Mouse (Mus musculus) liver, embryonic 14.5 days (tissue): Measurements from ENCODE around the gene Mmp10. TPM values are rescaled to one million over a fixed set of nuclear protein-coding genes. Genes with fewer than 3 reads are reported as not detected.

Experiments
- ATAC-seq: fragments of 200-750 bp; cut with Nextera tagmentation; 2 replicates; pipeline ENCODE4 v1.8.0; 2017; ENCODE audit warnings: moderate number of reproducible peaks, mild to moderate bottlenecking, moderate library complexity; ENCODE audit not compliant: insufficient read depth
- DNase-seq, 3 experiments: peaks; one replicate each; pipeline ENCODE4 v3.0.0-alpha.2; 2012 to 2013; ENCODE audit warnings: low read depth in 3 of 3, low spot score in 3 of 3
- H3K27ac ChIP-seq: fragments of 300-500 bp; sonication (generic); 2 replicates; pipeline ENCODE4 v1.5.1; 2014; ENCODE audit warnings: moderate library complexity, mild to moderate bottlenecking, control low read depth, inconsistent platforms
- H3K27me3 ChIP-seq: fragments of 300-500 bp; sonication (generic); 2 replicates; pipeline ENCODE4 v1.6.1; 2014; ENCODE audit warnings: mild to moderate bottlenecking, low read length, moderate library complexity; ENCODE audit not compliant: control insufficient read depth, insufficient read depth
- H3K36me3 ChIP-seq: fragments of 300-500 bp; sonication (generic); replicated peaks from 2 replicates; pipeline ENCODE4 v1.6.1; 2014; ENCODE audit warnings: low read depth; ENCODE audit not compliant: control insufficient read depth, insufficient read depth
- H3K4me1 ChIP-seq, 2 experiments: fragments of 200-500 bp in 1 of 2; fragments of 300-500 bp in 1 of 2; sonication (generic) in 1 of 2; replicated peaks; 2 replicates each; pipeline ENCODE4 v1.6.1; 2012 to 2014; ENCODE audit warnings: antibody characterized with exemption in 1 of 2, inconsistent platforms in 1 of 2, low read length in 1 of 2; ENCODE audit not compliant: control insufficient read depth in 2 of 2, insufficient read depth in 2 of 2
- H3K4me2 ChIP-seq: fragments of 300-500 bp; sonication (generic); 2 replicates; pipeline ENCODE4 v1.6.1; 2014; ENCODE audit warnings: low read depth, mild to moderate bottlenecking, control low read depth, moderate library complexity
- H3K4me3 ChIP-seq, 2 experiments: fragments of 200-500 bp in 1 of 2; fragments of 300-500 bp in 1 of 2; sonication (generic) in 1 of 2; 2 replicates each; pipeline ENCODE4 v1.5.1; 2012 to 2014; ENCODE audit warnings: low read depth in 2 of 2, low read length in 2 of 2, mild to moderate bottlenecking in 2 of 2, control low read depth in 1 of 2, inconsistent platforms in 1 of 2, moderate library complexity in 1 of 2; ENCODE audit not compliant: insufficient read depth in 1 of 2
- H3K9ac ChIP-seq: fragments of 300-500 bp; sonication (generic); replicated peaks from 2 replicates; pipeline ENCODE4 v1.6.1; 2014; ENCODE audit warnings: mild to moderate bottlenecking, control low read depth, moderate library complexity
- H3K9me3 ChIP-seq: fragments of 300-500 bp; sonication (generic); 2 replicates; pipeline ENCODE4 v1.6.1; 2016; ENCODE audit warnings: low read length, mixed read lengths; ENCODE audit not compliant: control insufficient read depth
- CTCF ChIP-seq: IDR thresholded peaks from 2 replicates; pipeline ENCODE4 v1.5.1; 2016; ENCODE audit warnings: antibody characterized with exemption, low read depth, control low read depth
- EP300 ChIP-seq: IDR thresholded peaks from 2 replicates; pipeline ENCODE4 v1.6.1; 2016; ENCODE audit warnings: antibody characterized with exemption, low read depth
- whole genome bisulfite sequencing: fragments of 180-500 bp; shearing (Covaris S2); extraction: QIAGEN DNeasy Blood & Tissue Kit; methylation state at CpG from one replicate; pipeline ENCODE4 v1.1.7; 2014; ENCODE audit not compliant: insufficient replicate concordance; 5-methylcytosine and 5-hydroxymethylcytosine counted together
- polyA plus RNA-seq, 2 experiments: library from polyadenylated mRNA; depleted of rRNA in 1 of 2; stranded (reverse) in 1 of 2; unstranded in 1 of 2; fragments of >200 nt; fragmentation: Nextera tagmentation in 1 of 2; extraction: Ambion mirVana in 1 of 2; gene quantifications; 2 replicates each; pipeline versions ENCODE4 v1.2.1 to v1.2.3; 2012 to 2014

Gene Mmp10
- polyA plus RNA-seq, 2 experiments: not detected

DNA sequence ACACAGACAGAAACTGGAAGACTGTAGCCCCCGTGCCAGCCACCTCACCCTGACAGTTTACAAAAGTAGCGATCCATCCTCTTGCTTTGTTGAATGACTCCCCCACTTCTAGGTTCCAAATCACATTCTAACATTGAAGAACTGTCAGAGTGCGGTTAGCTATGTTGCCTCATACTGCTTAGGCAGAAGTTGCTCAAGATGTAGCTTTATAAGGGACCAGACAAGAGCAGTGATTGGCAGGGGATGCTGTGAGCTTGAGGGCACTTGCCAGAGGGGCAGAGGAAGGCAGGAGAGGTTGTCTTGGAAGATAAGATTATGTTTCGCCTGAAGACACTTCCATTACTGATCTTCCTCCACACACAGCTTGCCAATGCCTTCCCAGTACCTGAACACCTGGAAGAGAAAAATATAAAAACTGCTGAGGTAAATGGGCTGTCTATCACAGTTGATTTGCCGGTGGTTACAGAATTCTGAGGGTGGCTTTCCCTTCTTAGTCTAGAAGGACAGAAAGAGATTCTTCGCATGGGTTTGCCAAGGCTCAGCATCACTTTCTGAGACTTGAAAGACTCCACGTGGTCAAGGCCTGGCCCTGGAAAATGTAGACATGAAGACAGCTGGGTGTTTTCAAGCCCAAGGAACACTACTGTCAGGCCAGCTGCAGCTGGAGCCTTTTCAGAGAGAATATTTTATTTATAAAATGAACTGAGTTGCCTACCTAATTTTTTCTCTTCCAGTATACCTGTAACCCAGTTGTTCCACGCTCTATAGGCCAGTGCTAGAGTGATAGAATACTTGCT, 56.3 kb downstream of the Mmp10 start, which contains the start of gene Mmp8:
Gene Mmp8 (plus strand): TSS at position 236 of the 797 bp plus-strand sequence.
- Histone ChIP-seq H3K36me3 (no peaks in the 10 kb centered on the region), H3K27ac (no peak within 1 kb of the TSS), H3K4me3 (no peak within 1 kb of the TSS), H3K4me2 (no peak within 1 kb of the TSS), H3K27me3 (no peaks in the 10 kb centered on the region), H3K9ac (no peak within 1 kb of the TSS), H3K9me3 (no peaks in the 10 kb centered on the region), H3K4me1 (no peaks in the 10 kb centered on the region)
- 55% methylated on average over 8 of the region's 8 CpGs for WGBS
- DNase-seq: no peak
- TF ChIP-seq CTCF: no peak
- no peak for TF ChIP-seq EP300
- ATAC-seq: no peak

Other genes with a start within 250 kb of the Mmp10 start
- gene Mmp13, start 229.8 kb upstream of the Mmp10 start, polyA plus RNA-seq (2012; rRNA removed): 0.03 and 0.04 TPM in 2 replicates
- not detected in 2 replicates for gene Mmp13, start 229.8 kb upstream of the Mmp10 start, polyA plus RNA-seq (2014; fragmentation: Nextera tagmentation; extraction: Ambion mirVana)
- gene Mmp12, start 158.0 kb upstream of the Mmp10 start, polyA plus RNA-seq (2012; rRNA removed): 0.05 and 0.06 TPM in 2 replicates
- gene Mmp12, start 158.0 kb upstream of the Mmp10 start, polyA plus RNA-seq (2014; fragmentation: Nextera tagmentation; extraction: Ambion mirVana): not detected in 2 replicates
- gene Mmp1b, start 114.3 kb upstream of the Mmp10 start, polyA plus RNA-seq (2012; rRNA removed): not detected in 2 replicates
- not detected in 2 replicates for gene Mmp1b, start 114.3 kb upstream of the Mmp10 start, polyA plus RNA-seq (2014; fragmentation: Nextera tagmentation; extraction: Ambion mirVana)
- not detected in 2 replicates for gene Mmp3, start 56.5 kb upstream of the Mmp10 start, polyA plus RNA-seq (2012; rRNA removed)
- gene Mmp3, start 56.5 kb upstream of the Mmp10 start, polyA plus RNA-seq (2014; fragmentation: Nextera tagmentation; extraction: Ambion mirVana): not detected in 2 replicates
- 0.83 and 1.2 TPM in 2 replicates for gene Mmp8, start 56.1 kb downstream of the Mmp10 start, polyA plus RNA-seq (2012; rRNA removed)
- 2.3 and 3.1 TPM in 2 replicates for gene Mmp8, start 56.1 kb downstream of the Mmp10 start, polyA plus RNA-seq (2014; fragmentation: Nextera tagmentation; extraction: Ambion mirVana)
- gene Mmp27, start 69.0 kb downstream of the Mmp10 start, polyA plus RNA-seq (2012; rRNA removed): 0.03 and 0.17 TPM in 2 replicates
- 0.06 TPM in 1 of 2 replicates, not detected in the other for gene Mmp27, start 69.0 kb downstream of the Mmp10 start, polyA plus RNA-seq (2014; fragmentation: Nextera tagmentation; extraction: Ambion mirVana)
- gene Mmp20, start 125.9 kb downstream of the Mmp10 start, polyA plus RNA-seq (2012; rRNA removed): not detected in 2 replicates
- gene Mmp20, start 125.9 kb downstream of the Mmp10 start, polyA plus RNA-seq (2014; fragmentation: Nextera tagmentation; extraction: Ambion mirVana): not detected in 2 replicates
- not detected in 2 replicates for gene Mmp7, start 189.7 kb downstream of the Mmp10 start, polyA plus RNA-seq (2012; rRNA removed)
- not detected in 2 replicates for gene Mmp7, start 189.7 kb downstream of the Mmp10 start, polyA plus RNA-seq (2014; fragmentation: Nextera tagmentation; extraction: Ambion mirVana)